Mouse (Mus musculus) myocyte (in vitro differentiated cells): ENCODE results near the gene Ttbk2.

Experiments
- CEBPB ChIP-seq: IDR thresholded peaks from 2 replicates; pipeline ENCODE4 v1.6.1; 2011; ENCODE audit warnings: mild to moderate bottlenecking, moderate library complexity; ENCODE audit not compliant: poor library complexity, insufficient read depth, severe bottlenecking
- E2F4 ChIP-seq: IDR thresholded peaks from one replicate; pipeline ENCODE4 v1.6.1; 2011; ENCODE audit warnings: mild to moderate bottlenecking, control low read depth, moderate library complexity; ENCODE audit not compliant: insufficient read depth
- MAX ChIP-seq: IDR thresholded peaks from one replicate; pipeline ENCODE4 v1.6.1; 2011; ENCODE audit warnings: low read depth, mild to moderate bottlenecking, control low read depth
- MYOD1 ChIP-seq, 3 experiments: IDR thresholded peaks; one replicate each; pipeline ENCODE4 v1.6.1; 2011; ENCODE audit warnings: control low read depth in 2 of 3, low read depth in 2 of 3, mild to moderate bottlenecking in 2 of 3, moderate library complexity in 1 of 3; ENCODE audit not compliant: insufficient read length in 2 of 3, control insufficient read depth in 1 of 3
- MYOG ChIP-seq, 3 experiments: IDR thresholded peaks; one replicate each; pipeline ENCODE4 v1.6.1; 2011; ENCODE audit warnings: control low read depth in 2 of 3, low read depth in 2 of 3, mild to moderate bottlenecking in 2 of 3; ENCODE audit not compliant: insufficient read length in 2 of 3, control insufficient read depth in 1 of 3, insufficient read depth in 1 of 3
- POLR2A ChIP-seq: IDR thresholded peaks from one replicate; pipeline ENCODE4 v1.6.1; 2011; ENCODE audit warnings: low read depth, mild to moderate bottlenecking, control low read depth, moderate library complexity; ENCODE audit not compliant: insufficient read length
- REST ChIP-seq: IDR thresholded peaks from one replicate; pipeline ENCODE4 v1.6.1; 2011; ENCODE audit warnings: mild to moderate bottlenecking, control low read depth, moderate library complexity; ENCODE audit not compliant: insufficient read depth, insufficient read length
- TCF12 ChIP-seq: IDR thresholded peaks from one replicate; pipeline ENCODE4 v1.6.1; 2011; ENCODE audit warnings: mild to moderate bottlenecking, control low read depth; ENCODE audit not compliant: poor library complexity, insufficient read depth, severe bottlenecking
- TCF3 ChIP-seq: IDR thresholded peaks from one replicate; pipeline ENCODE4 v1.6.1; 2011; ENCODE audit warnings: low read depth, control low read depth; ENCODE audit not compliant: insufficient read length
- USF1 ChIP-seq: IDR thresholded peaks from one replicate; pipeline ENCODE4 v1.6.1; 2011; ENCODE audit warnings: low read depth, mild to moderate bottlenecking, control low read depth, moderate library complexity

- TF ChIP-seq POLR2A (no peak), MAX (no peak), TCF12 (no peak), MYOG (IDR thresholded peaks at IDR 0.05; ENCODE audit: control insufficient read depth in 1 of 3, insufficient read depth in 1 of 3, insufficient read length in 2 of 3, low read depth in 2 of 3) (no peak), E2F4 (no peak), TCF3 (no peak), USF1 (no peak), REST (no peak), CEBPB (no peak), MYOD1 (IDR thresholded peaks at IDR 0.05; ENCODE audit: control insufficient read depth in 1 of 3, insufficient read length in 2 of 3, low read depth in 2 of 3) (no peak)
Measured at GRCm38 (mm10) chr2:120887601-120888000, 37.2 kb upstream of the Ttbk2 start.
